Mouse (Mus musculus) gastrocnemius, postnatal 14 days (tissue): ENCODE results near the gene 1810062G17Rik. TPM values are rescaled to one million over a fixed set of nuclear protein-coding genes. Genes with fewer than 3 reads are reported as not detected.

Experiments
- DNase-seq: peaks from one replicate; pipeline ENCODE4 v3.0.0; 2021; ENCODE audit warnings: mixed read lengths
- intact Hi-C: fragments of 180-260 bp; cut with DNase I; formaldehyde crosslinking; loops from one replicate; pipeline ENCODE4 v1.15.1; 2025; ENCODE audit warnings: low total_unique reads
- microRNA-seq, 2 experiments: library from miRNA; unstranded; fragments of <30 nt; microRNA quantifications; one replicate each; pipeline ENCODE4 v1.2.0; 2021
- total RNA-seq, 2 experiments: library from RNA; stranded (reverse); gene quantifications; 2 replicates each; pipeline ENCODE4 v1.2.3; 2021

The 1810062G17Rik gene
- total RNA-seq, 2 experiments from 2014 or later = 0.39 TPM; not detected in 1

DNA sequence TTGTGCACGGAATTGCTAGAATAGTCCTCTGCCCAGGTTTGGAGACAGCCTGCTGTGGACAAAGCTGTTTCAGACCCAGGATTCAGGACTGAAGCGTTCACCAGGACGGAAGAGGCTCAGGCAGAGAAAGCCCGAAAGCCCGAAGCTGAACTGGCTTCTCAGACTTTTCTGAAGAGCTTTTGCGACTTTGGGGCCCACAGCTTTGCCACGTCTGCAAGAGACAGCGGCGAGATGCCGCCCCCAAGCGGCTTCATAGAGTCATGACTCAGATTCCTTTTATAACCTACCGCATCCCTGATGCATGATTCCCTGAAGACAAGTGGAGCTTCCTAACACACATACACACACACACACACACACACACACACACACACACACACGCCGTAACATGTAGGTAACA lies 21.0 kb downstream of the 1810062G17Rik start:
- DNase-seq = peak; percentile 75
- intact Hi-C loops = loop anchor here (5.0 kb wide), 1 partner anchor 44 kb away; no protein-coding TSS in a partner anchor

DNA sequence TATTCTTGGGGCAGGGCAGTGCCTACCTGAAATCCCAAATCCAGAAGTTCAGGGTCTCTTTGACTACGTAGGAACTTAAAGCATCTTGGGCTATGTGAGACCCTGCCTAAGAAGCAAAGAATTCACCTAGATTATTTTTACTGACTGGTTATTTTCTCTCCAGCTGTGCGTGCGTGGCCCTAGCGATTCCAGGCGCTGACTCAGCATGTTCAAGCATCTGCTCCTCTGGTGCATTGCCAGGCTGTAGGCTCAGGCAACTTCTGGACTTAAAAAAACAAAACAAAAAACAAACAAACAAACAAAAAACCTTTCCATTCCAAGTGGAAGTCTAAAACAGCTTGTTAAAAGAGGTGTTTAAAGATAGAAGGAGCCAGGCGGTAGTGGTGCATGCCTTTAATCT lies 22.5 kb downstream of the 1810062G17Rik start:
- intact Hi-C loops = loop anchor here (5.0 kb wide), 1 partner anchor 46 kb away; no protein-coding TSS in a partner anchor
- DNase-seq = no peak

GRCm38 (mm10) chr3:36499418-36499817 lies 23.7 kb downstream of the 1810062G17Rik start:
- DNase-seq = no peak
- intact Hi-C loops = loop anchor here (5.0 kb wide), 1 partner anchor 47 kb away; no protein-coding TSS in a partner anchor

DNA sequence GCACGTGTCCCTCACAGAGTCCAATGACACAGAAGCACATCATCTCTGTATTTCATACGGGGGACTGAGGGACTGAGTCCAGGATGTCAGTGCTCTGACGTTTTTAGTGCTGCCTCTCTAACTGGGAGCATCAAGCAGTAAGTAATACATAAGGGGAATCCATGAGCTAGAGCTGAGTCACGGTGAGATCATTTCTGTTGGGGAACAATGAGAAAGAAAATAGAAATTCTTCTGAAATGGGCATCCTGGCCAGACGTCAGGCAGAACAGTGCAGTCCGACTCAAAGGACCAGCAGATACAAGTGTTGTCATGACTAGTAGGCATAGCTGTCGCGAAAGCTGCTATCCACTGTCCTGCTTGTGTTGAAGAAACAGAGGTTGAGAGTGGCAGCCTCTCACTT lies 25.2 kb downstream of the 1810062G17Rik start:
- intact Hi-C loops = no loop called here
- DNase-seq = no peak

GRCm38 (mm10) chr3:36501546-36501945 lies 25.8 kb downstream of the 1810062G17Rik start:
- intact Hi-C loops = no loop called here
- DNase-seq = no peak

GRCm38 (mm10) chr3:36505306-36505705 lies 29.6 kb downstream of the 1810062G17Rik start:
- no peak for DNase-seq
- intact Hi-C loops = no loop called here

DNA sequence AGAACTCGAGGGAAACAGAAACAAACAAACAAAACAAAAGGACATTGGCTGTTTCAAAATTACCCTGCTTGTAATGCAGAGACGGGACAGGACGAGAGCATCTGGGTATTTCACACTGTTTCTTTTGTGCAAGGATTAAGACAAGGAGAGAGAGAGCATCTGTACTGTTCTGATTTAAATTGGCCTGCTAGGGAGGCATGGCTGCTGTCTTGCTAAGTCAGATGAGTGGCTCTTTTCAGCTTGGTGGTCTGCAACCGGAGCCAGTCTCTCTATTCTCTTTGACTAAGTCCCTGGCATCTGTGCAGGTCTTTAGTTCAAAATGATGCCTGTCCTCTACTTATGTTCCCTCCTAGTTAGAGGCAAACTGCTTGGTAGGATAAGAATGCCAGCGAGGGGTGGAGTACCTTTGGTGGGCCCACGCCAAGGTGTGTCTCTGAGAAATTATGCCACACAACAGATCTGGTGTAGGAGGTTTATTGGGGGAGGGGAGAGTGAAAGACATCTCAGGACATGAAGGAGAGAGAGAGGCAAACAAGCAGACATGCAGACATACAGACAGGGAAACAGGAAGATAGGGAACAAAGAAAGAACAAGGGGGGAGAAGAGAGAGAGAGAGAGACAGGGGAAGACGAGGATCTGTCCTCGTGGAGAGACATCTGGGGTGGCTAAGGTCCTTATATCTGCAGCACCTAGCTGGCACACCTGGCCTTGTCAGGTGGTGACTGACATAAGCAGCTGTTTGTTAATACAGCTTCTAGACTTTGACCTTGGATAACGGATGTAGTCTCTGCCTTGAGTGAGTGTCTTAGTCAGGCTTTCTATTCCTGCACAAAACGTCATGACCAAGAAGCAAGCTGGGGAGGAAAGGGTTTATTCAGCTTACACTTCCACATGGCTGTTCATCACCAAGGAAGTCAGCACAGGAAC lies 30.3 kb downstream of the 1810062G17Rik start:
- DNase-seq = no peak
- intact Hi-C loops = no loop called here

DNA sequence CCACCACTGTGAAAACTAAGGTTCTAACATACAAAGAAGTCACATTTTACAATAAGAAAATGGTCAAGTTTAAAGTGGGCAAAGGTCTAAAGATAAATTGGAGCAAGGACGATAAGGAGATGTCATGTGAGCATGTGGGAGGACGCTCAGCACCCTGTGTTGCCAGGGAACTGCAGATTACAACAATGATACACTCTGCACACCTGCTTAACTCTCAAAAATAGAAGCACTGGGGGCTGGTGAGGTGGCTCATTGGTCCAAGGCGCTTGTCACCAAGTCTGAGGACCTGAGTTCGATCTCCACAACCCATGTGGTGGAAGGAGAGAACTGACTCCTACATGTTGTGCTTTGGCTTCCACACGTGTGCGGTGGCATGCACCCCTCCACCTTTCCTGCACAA lies 35.8 kb downstream of the 1810062G17Rik start:
- no peak for DNase-seq
- intact Hi-C loops = no loop called here

DNA sequence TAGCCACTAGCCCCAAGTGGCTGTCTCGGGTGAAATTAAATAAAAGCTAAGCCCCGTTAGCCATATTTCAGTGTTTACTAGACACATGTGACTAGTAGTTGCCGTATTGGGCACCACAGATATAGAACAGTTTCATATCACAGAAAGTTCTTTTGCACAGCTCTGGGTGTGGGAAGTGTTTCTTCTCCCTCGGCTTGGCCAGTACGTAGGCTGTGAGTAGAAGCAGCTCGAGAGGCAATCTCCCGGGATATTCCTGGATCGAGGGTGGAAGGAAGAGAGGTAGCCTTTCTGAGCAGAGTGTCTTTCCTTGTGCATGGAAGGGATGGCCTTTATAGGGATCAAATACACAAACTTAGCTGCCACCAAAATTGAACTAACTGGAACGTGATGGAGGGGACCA lies 40.5 kb downstream of the 1810062G17Rik start:
- intact Hi-C loops = no loop called here
- DNase-seq = no peak

DNA sequence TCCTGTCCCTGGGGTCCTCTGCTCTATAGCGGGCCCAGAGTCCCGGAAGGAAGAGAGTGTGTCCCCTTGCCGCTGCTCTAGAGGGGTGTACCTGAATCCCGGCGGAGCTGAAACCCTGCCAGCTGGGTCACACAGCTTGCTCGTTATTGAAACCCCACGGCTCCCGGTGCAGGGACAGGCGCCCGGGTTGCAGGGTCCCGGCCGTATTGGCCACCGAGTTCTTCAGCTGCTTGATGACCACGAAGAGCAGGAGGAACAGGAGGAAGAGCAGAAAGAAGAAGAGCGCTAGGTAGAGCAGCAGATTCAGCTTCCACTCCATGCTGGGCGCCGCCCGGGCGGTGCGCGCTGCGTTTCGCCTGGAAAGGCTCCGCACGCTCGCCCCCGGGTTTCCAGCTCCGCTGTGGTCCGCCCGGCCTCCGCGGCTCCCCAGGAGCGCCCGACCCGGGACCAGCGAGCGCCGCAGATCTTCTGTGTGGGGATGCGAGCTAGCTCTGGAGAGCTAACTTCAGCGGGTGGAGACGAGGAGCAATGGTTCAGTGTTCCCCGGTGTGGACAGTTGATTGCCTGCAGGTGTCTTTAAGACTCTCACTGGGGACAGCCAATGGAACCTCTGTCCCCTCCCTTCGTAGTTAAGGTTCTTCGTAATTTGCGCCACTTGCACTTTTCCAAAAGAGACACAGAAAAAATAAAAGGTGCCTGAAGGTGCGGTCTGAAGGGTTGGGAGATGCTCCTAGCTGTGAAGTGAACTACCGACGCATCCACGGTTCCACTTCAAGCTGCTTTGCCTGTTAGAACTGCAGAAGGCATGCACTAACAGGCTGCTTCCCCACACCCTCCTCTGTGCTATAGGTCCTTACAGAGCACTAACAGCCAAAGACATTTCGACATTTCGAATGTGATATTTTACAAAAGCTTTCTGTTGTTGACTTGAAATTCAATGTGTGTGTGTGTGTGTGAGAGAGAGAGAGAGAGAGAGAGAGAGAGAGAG lies 45.6 kb downstream of the 1810062G17Rik start, which contains the start of gene Gm11549:
Gene Gm11549 (minus strand): TSS at position 741 of the 988 bp plus-strand sequence.
- DNase-seq = peak; percentile 22
- intact Hi-C loops = no loop called here

- intact Hi-C loops = no loop called here
Observed at GRCm38 (mm10) chr3:36522137-36522536, 46.4 kb downstream of the 1810062G17Rik start.

DNA sequence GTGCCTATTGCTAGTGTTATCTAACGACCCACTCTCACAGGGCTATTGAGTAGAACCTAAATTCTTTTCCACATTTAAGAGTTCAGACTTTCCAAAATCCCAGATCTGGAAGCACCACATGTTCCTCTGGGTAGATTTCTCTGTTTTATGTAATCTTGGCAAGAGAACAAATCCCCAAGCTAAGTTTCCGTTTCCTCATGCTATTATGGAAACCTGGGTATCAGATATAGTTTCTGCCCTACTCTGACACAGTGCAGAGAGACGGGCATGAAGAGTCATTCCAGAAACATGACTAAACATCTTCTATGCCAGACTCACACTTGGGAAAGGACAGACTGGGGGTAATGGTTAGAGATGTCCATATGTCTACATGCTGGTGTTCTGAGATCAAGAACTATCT lies 48.7 kb downstream of the 1810062G17Rik start:
- DNase-seq = no peak
- intact Hi-C loops = no loop called here

More at GRCm38 (mm10) chr3:36522137-36522536, 46.4 kb downstream of the 1810062G17Rik start:
- DNase-seq = no peak

DNA sequence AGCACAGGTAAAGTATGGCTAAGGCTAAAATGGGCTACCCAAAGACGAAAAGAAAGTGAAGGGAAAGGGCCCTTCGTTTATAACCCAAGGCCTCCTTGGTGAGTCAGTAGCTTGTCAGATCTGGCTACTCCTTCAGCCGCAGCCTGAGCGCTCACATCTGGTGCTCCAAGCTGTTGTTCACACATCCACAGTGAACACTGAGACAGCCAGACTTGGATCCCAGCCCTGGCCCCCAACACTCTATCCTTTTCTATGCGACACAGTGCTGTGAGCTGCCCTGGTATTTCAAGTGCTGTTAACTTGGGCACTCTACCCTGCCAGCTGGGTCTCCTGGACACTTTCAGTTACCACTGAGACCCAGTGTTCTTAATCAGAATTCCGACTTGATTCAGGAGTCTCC lies 54.6 kb downstream of the 1810062G17Rik start:
- intact Hi-C loops = no loop called here
- no peak for DNase-seq

DNA sequence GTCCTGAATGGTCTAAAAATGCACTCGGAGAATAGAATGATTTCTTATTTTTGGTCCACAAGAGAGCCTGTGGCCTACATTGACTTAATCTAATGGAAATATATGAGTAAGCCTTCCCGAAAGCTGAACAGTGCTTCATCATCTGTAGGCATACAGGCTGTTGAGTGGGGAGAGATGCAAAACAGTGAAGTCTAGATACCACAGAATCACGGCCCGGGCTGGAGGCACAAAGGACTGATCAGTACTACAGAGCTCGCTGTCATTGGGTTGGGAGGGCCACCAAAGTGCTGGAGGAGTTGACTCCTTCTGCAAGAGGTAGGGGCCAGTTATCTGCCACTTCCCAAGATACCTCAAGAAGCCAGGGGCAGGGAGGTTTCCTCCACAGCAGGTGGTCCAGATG lies 55.0 kb downstream of the 1810062G17Rik start:
- DNase-seq = no peak
- intact Hi-C loops = no loop called here

- intact Hi-C loops = no loop called here
- no peak for DNase-seq
Observed at GRCm38 (mm10) chr3:36531242-36531641, 55.5 kb downstream of the 1810062G17Rik start.

Small RNA genes within 50 kb of the gene (microRNA-seq; reads per million reads assigned to microRNA genes)
- 0 reads per million in 2 experiments for gene Mir7009

Other genes with a start within 250 kb of the 1810062G17Rik start
- gene Anxa5, start within 50 bp of the 1810062G17Rik start, total RNA-seq = 100 to 1,000 TPM in 1 of 2 experiments, 10 to 100 TPM in 1; 80.6 to 104 TPM
- under 1 TPM in 1 of 2 experiments, not detected in 1; 0.06 TPM for gene Gm11549, start 45.9 kb downstream of the 1810062G17Rik start, total RNA-seq
- gene Exosc9, start 76.7 kb downstream of the 1810062G17Rik start, total RNA-seq = 10 to 100 TPM; 17.0 to 18.3 TPM
- gene Ccna2, start 96.2 kb downstream of the 1810062G17Rik start, total RNA-seq = 1 to 10 TPM; 7.4 to 7.7 TPM
- 1 to 10 TPM; 4.9 to 5.0 TPM for gene Bbs7, start 137.5 kb downstream of the 1810062G17Rik start, total RNA-seq
- gene Trpc3, start 214.2 kb downstream of the 1810062G17Rik start, total RNA-seq = 1 to 10 TPM; 4.9 to 6.5 TPM